Mouse (Mus musculus) heart, postnatal 14 days (tissue): Measurements from ENCODE around the gene Ss18l2. TPM values are rescaled to one million over a fixed set of nuclear protein-coding genes. Genes with fewer than 3 reads are reported as not detected.

ENCODE experiments used
- DNase-seq, 2 experiments: peaks; one replicate each; pipeline ENCODE4 v3.0.0; 2021 to 2022
- intact Hi-C: fragments of 180-260 bp; cut with DNase I; formaldehyde crosslinking; loops from one replicate; pipeline ENCODE4 v1.15.1; 2025
- long read RNA-seq, 2 experiments: library from polyadenylated mRNA; stranded (forward); transcript quantifications; one replicate each; pipeline ENCODE4 v2.0.0; 2021
- total RNA-seq, 2 experiments: library from RNA; stranded (reverse); gene quantifications; 2 replicates each; pipeline ENCODE4 v1.2.3; 2021

The Ss18l2 gene
- total RNA-seq: 100 to 1,000 TPM; 128 to 131 TPM
- long read RNA-seq, experiment 1, transcript Ss18l2-201 (3 exons, 577 nt): major isoform, 59 of 105 reads
- long read RNA-seq, experiment 1, transcript Ss18l2-207 (1 exons, 2,354 nt): minor isoform, 30 of 105 reads
- long read RNA-seq, experiment 1, transcript Ss18l2-203 (2 exons, 1,175 nt): minor isoform, 12 of 105 reads
- long read RNA-seq, experiment 1, partial matches to known transcripts: 0 of 105 reads
- long read RNA-seq, experiment 1, other reads (novel, unspliced or antisense): 1 of 105 reads
- long read RNA-seq, experiment 2, transcript Ss18l2-201 (3 exons, 577 nt): major isoform, 52 of 134 reads
- long read RNA-seq, experiment 2, transcript Ss18l2-207 (1 exons, 2,354 nt): major isoform, 52 of 134 reads
- long read RNA-seq, experiment 2, transcript Ss18l2-203 (2 exons, 1,175 nt): minor isoform, 23 of 134 reads
- long read RNA-seq, experiment 2, partial matches to known transcripts: 0 of 134 reads
- long read RNA-seq, experiment 2, other reads (novel, unspliced or antisense): 2 of 134 reads

DNA sequence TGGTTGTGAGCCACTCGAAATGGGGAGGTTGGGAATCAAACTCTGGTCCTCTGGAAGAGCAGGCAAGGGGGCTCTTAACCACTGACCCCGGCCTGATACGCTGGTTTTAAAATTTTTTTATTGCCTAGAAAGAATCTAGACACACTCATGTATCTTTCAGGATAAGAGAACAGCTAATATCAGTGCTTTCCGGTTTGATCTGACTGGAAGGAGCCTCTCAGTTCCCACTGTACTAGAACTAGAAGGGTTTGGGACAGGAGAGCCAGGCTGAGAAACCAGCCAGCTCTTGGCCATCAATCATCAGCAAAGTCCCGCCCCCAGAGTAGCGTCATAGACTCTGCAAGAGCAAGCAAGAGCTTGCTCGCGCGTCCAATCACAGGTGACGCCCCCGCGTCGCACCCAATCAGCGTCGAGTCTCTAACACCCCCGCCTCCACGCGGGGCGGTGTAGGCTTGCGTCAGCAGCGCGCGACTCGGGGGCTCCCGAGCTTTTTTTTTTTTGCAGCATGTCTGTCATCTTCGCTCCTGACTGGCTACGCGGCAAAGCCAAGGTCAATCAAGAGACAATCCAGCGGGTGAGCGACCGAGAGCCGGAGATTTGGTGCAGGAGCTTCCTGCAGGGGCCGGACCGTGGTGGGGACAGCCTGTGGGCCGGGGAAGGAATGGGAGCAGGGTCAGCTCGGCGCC is at the start of gene Ss18l2:
Gene Ss18l2, plus strand, starts transcription at position 432 of the 686 bp plus-strand sequence.
- peak; percentile 97 to 98 for DNase-seq
- intact Hi-C loops: no loop called here

- intact Hi-C loops: no loop called here
- no peak for DNase-seq
Observed at GRCm38 (mm10) chr9:121663467-121663866, 46.7 kb upstream of the Ss18l2 start.

GRCm38 (mm10) chr9:121664104-121664503 is 46.0 kb upstream of the Ss18l2 start:
- intact Hi-C loops: no loop called here
- no peak for DNase-seq

- intact Hi-C loops: no loop called here
- DNase-seq: peak in 1 of 2 experiments; percentile 28
Observed at GRCm38 (mm10) chr9:121666957-121667630, 43.0 kb upstream of the Ss18l2 start.

DNA sequence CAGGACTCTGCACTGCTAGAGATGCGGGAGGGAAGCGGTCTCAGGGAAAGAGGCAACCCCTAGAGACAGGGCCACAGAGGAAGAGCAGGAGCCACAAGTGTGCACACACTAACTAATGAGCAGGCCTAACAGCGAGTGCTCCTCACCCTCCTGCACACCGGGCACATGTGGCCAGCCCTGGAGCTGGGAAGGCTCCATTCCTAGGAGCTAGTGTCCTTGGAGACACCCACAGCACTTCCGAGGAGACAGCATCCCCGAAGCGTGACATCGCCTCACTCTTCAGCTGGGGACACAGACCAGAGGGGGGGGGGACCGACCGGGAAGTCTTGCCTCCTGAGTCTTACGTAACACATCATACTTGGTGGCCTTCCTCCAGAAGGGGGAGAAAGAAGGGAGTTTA is 42.3 kb upstream of the Ss18l2 start:
- intact Hi-C loops: no loop called here
- DNase-seq: peak in 1 of 2 experiments; percentile 17

- intact Hi-C loops: no loop called here
- DNase-seq: peak; percentile 81 to 83
Observed at GRCm38 (mm10) chr9:121669348-121669791, 40.8 kb upstream of the Ss18l2 start.

DNA sequence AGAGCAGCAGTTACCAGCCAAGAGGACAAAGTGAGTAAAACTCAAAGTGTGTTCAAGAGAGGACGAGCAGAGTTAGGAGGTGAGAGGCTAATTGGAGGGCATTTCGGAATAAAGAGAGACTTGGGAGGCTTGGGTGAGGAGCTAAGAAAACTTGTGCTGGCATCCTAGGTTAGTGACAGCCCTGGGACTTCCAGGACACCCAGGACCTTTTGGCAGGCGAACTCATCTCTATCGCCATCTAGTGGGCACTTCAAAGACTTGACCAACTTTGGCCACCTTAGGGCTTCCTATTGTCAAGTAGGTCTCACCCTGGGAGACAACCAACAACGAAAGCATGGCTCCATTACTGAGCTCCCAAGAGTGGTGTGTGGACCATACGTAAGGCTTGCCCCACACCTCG is 38.8 kb upstream of the Ss18l2 start:
- peak; percentile 52 to 71 for DNase-seq
- intact Hi-C loops: loop anchor here (5.0 kb wide), 1 partner anchor 194 kb away; no protein-coding TSS in a partner anchor

GRCm38 (mm10) chr9:121672311-121672710 is 37.8 kb upstream of the Ss18l2 start:
- peak; percentile 54 to 60 for DNase-seq
- intact Hi-C loops: loop anchor here (5.0 kb wide), 1 partner anchor 195 kb away; no protein-coding TSS in a partner anchor

DNA sequence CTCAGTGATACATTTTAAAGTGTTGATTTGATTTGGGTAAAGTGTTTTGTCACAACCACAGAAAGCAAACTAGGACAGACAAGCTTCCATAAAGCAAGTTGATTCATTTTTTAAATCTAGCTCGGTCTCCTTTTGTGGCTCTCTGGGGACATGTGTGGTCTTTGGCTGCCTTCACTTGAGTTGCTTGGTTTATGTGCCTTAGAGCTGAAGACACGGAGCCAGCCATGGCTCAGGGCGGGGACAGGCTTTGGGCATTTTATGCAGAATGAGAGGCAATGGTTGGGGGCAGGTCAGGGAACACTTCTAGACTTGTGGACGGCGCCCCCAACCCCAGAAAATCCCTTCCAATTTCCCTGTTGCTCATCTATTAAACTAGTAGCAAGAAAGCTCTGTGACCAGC is 36.4 kb upstream of the Ss18l2 start:
- intact Hi-C loops: loop anchor here (5.0 kb wide), 1 partner anchor 196 kb away; no protein-coding TSS in a partner anchor
- no peak for DNase-seq

DNA sequence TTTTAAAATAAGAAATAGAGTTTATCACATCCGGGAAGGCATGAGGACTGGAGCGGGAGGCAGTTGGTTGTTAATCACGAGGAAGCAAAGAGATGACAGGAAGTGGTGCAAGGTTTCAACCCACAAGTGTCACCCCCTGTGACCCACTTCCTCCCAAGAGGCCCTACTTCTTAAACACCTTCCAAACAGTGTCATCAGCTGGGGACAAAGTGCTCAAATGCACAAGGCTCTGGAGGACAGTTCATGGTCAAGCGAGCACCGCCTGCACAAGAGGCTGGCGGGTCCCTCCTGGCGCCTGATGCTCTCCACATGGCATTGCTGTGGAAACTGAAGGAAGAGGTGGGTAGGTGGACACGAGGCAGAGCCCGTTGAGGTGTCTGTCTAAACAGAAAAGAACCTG is 35.1 kb upstream of the Ss18l2 start:
- intact Hi-C loops: loop anchor here (5.0 kb wide), 1 partner anchor 428 kb away; no protein-coding TSS in a partner anchor

GRCm38 (mm10) chr9:121675556-121675955 is 34.6 kb upstream of the Ss18l2 start:
- intact Hi-C loops: loop anchor here (5.0 kb wide), 1 partner anchor 428 kb away; no protein-coding TSS in a partner anchor
- no peak for DNase-seq

More for the DNA sequence above, 35.1 kb upstream of the Ss18l2 start:
- DNase-seq: no peak

DNA sequence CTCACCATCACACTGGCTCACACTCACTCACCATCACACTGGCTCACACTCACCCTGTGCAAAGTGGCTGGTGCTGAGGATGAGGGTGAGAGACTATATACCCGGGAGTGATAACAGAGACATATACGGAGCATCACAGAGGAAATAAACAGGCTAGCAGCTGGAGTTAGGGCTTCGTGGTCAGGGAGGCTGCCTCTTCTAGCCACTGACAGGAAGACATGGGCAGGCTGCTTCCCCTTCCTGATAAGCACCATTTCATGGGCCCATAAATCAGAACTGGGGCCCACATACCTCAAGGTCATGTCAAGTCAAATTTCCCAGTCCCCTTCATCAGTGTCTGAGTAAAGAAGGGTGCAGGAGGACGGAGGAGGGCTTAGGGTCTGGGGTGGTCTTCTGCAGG is 33.1 kb upstream of the Ss18l2 start:
- no peak for DNase-seq
- intact Hi-C loops: loop anchor here (5.0 kb wide), 1 partner anchor 430 kb away; no protein-coding TSS in a partner anchor

GRCm38 (mm10) chr9:121677476-121677875 is 32.7 kb upstream of the Ss18l2 start:
- intact Hi-C loops: loop anchor here (5.0 kb wide), 1 partner anchor 430 kb away; no protein-coding TSS in a partner anchor
- no peak for DNase-seq

DNA sequence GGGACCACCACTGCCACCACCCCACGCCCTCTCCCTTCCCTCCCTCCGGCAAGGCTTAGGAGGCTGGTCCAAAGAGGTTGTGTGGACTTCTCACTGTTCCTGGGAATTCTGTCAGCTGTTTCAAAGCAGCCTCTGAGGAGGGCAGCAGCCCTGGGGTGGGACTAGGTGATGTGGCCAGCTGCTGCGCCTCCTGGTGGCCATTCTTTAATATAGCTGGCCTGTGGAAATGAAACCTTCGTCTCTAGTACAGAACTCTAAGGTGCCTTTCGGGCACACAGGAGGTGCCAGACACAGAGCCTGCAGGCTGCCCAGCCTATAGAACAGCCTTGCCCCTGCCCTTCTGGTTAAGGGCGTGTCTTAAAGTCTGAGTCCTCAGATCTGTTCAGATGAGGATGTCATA is 30.6 kb upstream of the Ss18l2 start:
- peak; percentile 67 to 77 for DNase-seq
- intact Hi-C loops: loop anchor here (1.0 to 5.0 kb wide), 2 partner anchors 37 to 432 kb away; partner anchors contain the start of genes Lyzl4 and Vipr1

DNA sequence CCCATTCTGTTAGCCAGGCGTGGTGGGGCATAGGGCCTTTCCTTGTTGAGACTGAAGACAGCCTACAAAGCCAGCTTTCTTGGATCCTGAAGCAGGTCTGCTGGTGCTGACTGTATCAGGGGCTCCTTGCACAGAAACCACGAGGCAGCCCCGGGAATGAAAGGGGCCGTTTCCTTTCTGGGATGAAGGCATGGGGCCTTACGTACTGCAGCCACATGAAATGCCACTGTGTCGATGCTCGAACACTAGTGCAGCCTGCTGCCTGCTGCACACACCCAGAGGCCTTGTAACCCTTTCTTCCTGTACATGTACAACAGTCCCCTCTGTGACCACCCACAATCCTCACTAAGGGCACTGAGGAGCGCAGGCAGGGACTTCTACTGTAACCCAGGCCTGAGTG is 28.9 kb upstream of the Ss18l2 start:
- intact Hi-C loops: no loop called here

GRCm38 (mm10) chr9:121682037-121682680 is 28.0 kb upstream of the Ss18l2 start:
- DNase-seq: no peak
- intact Hi-C loops: no loop called here

More for the DNA sequence above, 28.9 kb upstream of the Ss18l2 start:
- no peak for DNase-seq

DNA sequence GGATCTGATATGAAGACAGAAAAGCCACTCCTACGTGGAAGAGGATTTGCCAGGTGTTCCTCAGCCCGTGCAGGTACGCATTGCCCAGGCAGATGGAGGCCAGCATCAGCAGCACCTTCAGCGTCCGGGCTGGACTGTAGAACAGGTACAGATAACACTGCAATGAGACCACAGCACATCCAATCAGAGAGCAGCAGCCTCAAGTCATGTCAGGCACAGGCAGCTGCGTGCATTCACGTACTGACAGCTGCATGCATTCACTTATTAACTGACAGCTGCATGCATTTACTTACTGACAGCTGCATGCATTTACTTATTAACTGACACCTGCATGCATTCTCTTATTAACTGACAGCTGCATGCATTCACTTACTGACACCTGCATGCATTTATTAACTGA is 25.4 kb upstream of the Ss18l2 start:
- DNase-seq: no peak
- intact Hi-C loops: no loop called here

DNA sequence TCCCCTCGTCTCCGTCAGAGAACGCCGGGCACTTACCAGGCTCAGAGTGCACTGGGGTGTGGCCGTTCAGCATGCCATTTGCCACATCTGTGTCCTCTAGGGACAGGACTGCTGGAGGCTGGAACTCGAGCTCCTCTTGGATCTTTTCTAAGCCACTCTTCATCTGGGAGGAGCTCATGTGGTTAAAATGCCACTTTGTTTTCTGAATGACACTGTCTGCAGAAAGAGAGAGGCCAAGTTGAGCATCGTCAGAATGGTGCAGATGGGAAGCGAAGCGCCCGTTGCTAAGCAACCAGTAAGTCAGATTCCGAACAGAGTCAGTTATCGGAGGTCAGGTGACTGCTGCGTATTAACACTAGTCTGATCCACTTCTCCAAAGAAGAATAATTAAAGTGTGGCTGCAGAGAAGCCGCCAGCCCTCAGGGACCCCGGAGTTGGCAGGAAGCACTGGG is 19.9 kb upstream of the Ss18l2 start:
- no peak for DNase-seq

GRCm38 (mm10) chr9:121690734-121691133 is 19.4 kb upstream of the Ss18l2 start:
- no peak for DNase-seq
- intact Hi-C loops: no loop called here

More for the DNA sequence above, 19.9 kb upstream of the Ss18l2 start:
- intact Hi-C loops: no loop called here

DNA sequence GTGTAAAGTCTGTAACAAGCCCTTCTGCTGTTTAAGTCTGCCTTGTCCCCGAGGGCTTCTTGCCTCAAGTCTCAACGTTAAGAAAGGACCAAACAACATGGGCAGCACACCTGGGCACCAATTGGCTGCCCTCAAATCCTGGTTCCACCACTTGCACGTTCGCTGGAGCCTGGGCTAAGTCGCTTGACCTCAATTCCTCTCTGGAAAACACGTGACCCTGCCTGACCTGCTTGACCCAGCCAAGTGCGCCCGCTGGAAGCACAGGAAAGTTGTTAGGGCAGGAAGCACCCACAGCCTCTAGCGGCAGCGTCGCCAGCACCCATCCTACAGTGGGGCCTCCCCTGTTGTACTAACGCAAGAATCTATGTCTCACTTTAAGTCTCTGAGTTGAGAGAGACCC is 15.4 kb upstream of the Ss18l2 start:
- DNase-seq: no peak
- intact Hi-C loops: no loop called here
